ENCODE assay signal across 19 mouse cellular contexts in genomic region chr1:172183056-172183455, GRCm38 (mm10). TPM values are rescaled to one million over a fixed set of nuclear protein-coding genes. Genes with fewer than 3 reads are reported as not detected.
"Had no signal": no experiment of that assay in that cellular context is flagged by ENCODE, and none has a peak within 500 bp of the region (broad histone marks: within the 10 kb centered on the region; RNA-seq: fewer than 3 reads in every experiment).

No protein-coding gene starts in this region.

- H3K27ac ChIP-seq: kidney, postnatal 0 days; limb, embryonic 13.5 days; midbrain, embryonic 15.5 days; neural tube, embryonic 12.5 days had no signal

- H3K4me3 ChIP-seq: limb, embryonic 13.5 days; megakaryocyte, embryonic 14.5 days; midbrain, embryonic 15.5 days; neural tube, embryonic 12.5 days had no signal

- H3K27me3 ChIP-seq: limb, embryonic 13.5 days; megakaryocyte, embryonic 14.5 days; midbrain, embryonic 15.5 days; neural tube, embryonic 12.5 days had no signal

- H3K4me2 ChIP-seq: limb, embryonic 13.5 days; liver, embryonic 11.5 days; lung, embryonic 14.5 days; midbrain, embryonic 11.5 days; midbrain, embryonic 15.5 days; neural tube, embryonic 12.5 days had no signal

- H3K9ac ChIP-seq: limb, embryonic 13.5 days; lung, embryonic 14.5 days; midbrain, embryonic 15.5 days; neural tube, embryonic 12.5 days had no signal

- DNase-seq: kidney, postnatal 36 days; layer of hippocampus, adult 9-11 months; layer of hippocampus, postnatal 36 days; lung, embryonic 14.5 days; lung, postnatal 10 days; lung, postnatal 4 days; retina, postnatal 1 day; right cerebral cortex, postnatal 4 days; spleen, adult 18-20 months; thymus, adult 18-20 months; thymus, postnatal 25 days had no signal

- H3K9me3 ChIP-seq: limb, embryonic 13.5 days; megakaryocyte, embryonic 14.5 days; midbrain, embryonic 15.5 days; neural tube, embryonic 12.5 days had no signal

- ATAC-seq: midbrain, embryonic 15.5 days had no signal

- H3K4me1 ChIP-seq: limb, embryonic 13.5 days; midbrain, embryonic 15.5 days; neural tube, embryonic 12.5 days had no signal

RNA-seq across cellular contexts. Expression of gene Casq1, which starts 36.6 kb away (rescaled TPM):
- total RNA-seq: monocyte, adult 5-6 weeks had no signal
